Mouse (Mus musculus) forebrain, embryonic 16.5 days (tissue): ENCODE data around the gene Olfml3. TPM values are rescaled to one million over a fixed set of nuclear protein-coding genes. Genes with fewer than 3 reads are reported as not detected.

Experiments
- polyA plus RNA-seq: library from polyadenylated mRNA; unstranded; fragments of >200 nt; fragmentation: Nextera tagmentation; extraction: Ambion mirVana; gene quantifications from 2 replicates; pipeline ENCODE4 v1.2.1, GENCODE M21; 2015

The Olfml3 gene
- polyA plus RNA-seq, 1 experiment from 2014 or later = 5.1 TPM

Other genes starting within 250 kb of the Olfml3 start
- gene Syt6, start 162.8 kb downstream of the Olfml3 start, polyA plus RNA-seq = 23.5 and 25.4 TPM in 2 replicates
- gene Atg4a-ps, start 91.9 kb downstream of the Olfml3 start, polyA plus RNA-seq = 0.16 and 0.17 TPM in 2 replicates
- gene Gm10964, start 1.4 kb upstream of the Olfml3 start, polyA plus RNA-seq = not detected in 2 replicates
- 12.7 and 13.6 TPM in 2 replicates for gene Hipk1, start 53.6 kb upstream of the Olfml3 start, polyA plus RNA-seq
- 26.2 and 26.8 TPM in 2 replicates for gene Dclre1b, start 71.4 kb upstream of the Olfml3 start, polyA plus RNA-seq
- 24.2 and 25.9 TPM in 2 replicates for gene Ap4b1, start 71.5 kb upstream of the Olfml3 start, polyA plus RNA-seq
- gene Gm43064, start 71.6 kb upstream of the Olfml3 start, polyA plus RNA-seq = 0.13 and 0.14 TPM in 2 replicates
- 0.26 and 0.86 TPM in 2 replicates for gene Bcl2l15, start 94.6 kb upstream of the Olfml3 start, polyA plus RNA-seq
- gene Ptpn22, start 121.8 kb upstream of the Olfml3 start, polyA plus RNA-seq = 0.10 and 0.24 TPM in 2 replicates
- 21.1 and 23.4 TPM in 2 replicates for gene Rsbn1, start 176.1 kb upstream of the Olfml3 start, polyA plus RNA-seq
- 26.0 and 30.3 TPM in 2 replicates for gene Phtf1, start 230.1 kb upstream of the Olfml3 start, polyA plus RNA-seq